Mouse (Mus musculus) spleen, adult 2 months (tissue): Measurements from ENCODE around the gene Lrguk. TPM values are rescaled to one million over a fixed set of nuclear protein-coding genes. Genes with fewer than 3 reads are reported as not detected.

ENCODE experiments used
- DNase-seq, 2 experiments: peaks; one replicate each; pipeline versions ENCODE4 v3.0.0 to v3.0.0-alpha.2; 2012 to 2021; ENCODE audit warnings: low spot score in 2 of 2, low read depth in 1 of 2
- H3K27ac ChIP-seq: fragments of 200-500 bp; 2 replicates; pipeline ENCODE4 v1.5.1; 2012; ENCODE audit warnings: low read length, inconsistent platforms; ENCODE audit not compliant: insufficient read depth
- H3K27me3 ChIP-seq: fragments of 200-500 bp; 2 replicates; pipeline ENCODE4 v1.6.1; 2012; ENCODE audit warnings: mild to moderate bottlenecking, moderate library complexity, low read length, inconsistent platforms; ENCODE audit not compliant: control insufficient read depth, insufficient read depth
- H3K36me3 ChIP-seq: fragments of 200-500 bp; 2 replicates; pipeline ENCODE4 v1.6.1; 2012; ENCODE audit warnings: mild to moderate bottlenecking, low read length, inconsistent platforms; ENCODE audit not compliant: control insufficient read depth, insufficient read depth
- H3K4me1 ChIP-seq: fragments of 200-500 bp; 2 replicates; pipeline ENCODE4 v1.6.1; 2011; ENCODE audit warnings: inconsistent platforms; ENCODE audit not compliant: control insufficient read depth, insufficient read depth, insufficient read length
- H3K4me3 ChIP-seq: fragments of 200-500 bp; 2 replicates; pipeline ENCODE4 v1.5.1; 2011; ENCODE audit warnings: mild to moderate bottlenecking, inconsistent platforms; ENCODE audit not compliant: insufficient read depth, insufficient read length; ENCODE audit errors: extremely low read depth
- CTCF ChIP-seq: fragments of 200-500 bp; IDR thresholded peaks from 2 replicates; pipeline ENCODE4 v1.5.1; 2011; ENCODE audit warnings: mild to moderate bottlenecking, inconsistent platforms; ENCODE audit not compliant: insufficient read depth, insufficient read length, insufficient replicate concordance; ENCODE audit errors: extremely low read depth
- POLR2A ChIP-seq: fragments of 200-500 bp; IDR thresholded peaks from 2 replicates; pipeline ENCODE4 v1.6.1; 2011; ENCODE audit warnings: low read depth, low read length, inconsistent platforms
- WGBS: fragments of 180-500 bp; shearing (Covaris S2); methylation state at CpG from one replicate; pipeline ENCODE4 v1.1.7; 2018; 5-methylcytosine and 5-hydroxymethylcytosine counted together
- polyA plus RNA-seq: library from polyadenylated mRNA; depleted of rRNA; stranded (reverse); fragments of >200 nt; gene quantifications from 2 replicates; pipeline ENCODE4 v1.2.3, GENCODE M21; 2012

The Lrguk gene
- polyA plus RNA-seq, 1 experiment: 0.01 TPM

DNA sequence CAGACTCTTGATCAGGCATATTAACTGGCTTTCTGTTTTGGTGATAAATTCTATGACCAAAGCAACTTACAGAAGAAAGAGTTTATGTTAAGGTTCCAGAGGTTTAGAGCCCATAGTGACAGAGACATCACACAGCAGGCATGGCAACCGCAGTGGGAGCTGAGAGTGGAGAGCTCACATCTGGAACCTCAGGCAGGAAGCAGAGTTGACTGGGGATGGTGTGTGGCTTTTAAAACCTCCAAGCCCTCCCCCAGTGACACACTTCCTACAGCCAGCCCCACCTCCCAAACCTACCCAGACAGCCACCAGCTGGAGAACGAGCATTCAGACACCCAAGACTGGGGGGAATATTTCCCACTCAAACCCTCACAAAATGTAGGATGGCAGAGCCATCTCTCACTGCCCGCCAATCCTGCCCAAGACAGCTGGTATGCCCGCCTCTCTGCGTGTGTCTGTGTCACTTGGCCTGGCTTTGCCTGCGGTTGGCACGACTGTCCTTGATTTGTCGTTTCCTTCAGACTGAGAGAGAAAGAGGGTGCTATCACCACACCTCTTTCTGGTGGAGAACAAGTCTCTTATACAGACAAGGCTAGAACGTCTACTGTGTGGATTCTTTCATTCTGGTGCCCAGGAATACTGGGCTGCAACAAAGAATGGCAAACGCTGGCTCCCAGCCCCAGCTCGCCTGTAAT lies 12.5 kb downstream of the Lrguk start:
- Histone ChIP-seq H3K27me3 (no peaks in the 10 kb centered on the region), H3K27ac (no peak overlapping the region), H3K36me3 (no peaks in the 10 kb centered on the region), H3K4me1 (no peaks in the 10 kb centered on the region), H3K4me3 (no peak overlapping the region)
- WGBS: 87% methylated on average over 11 of the region's 11 CpGs
- no peak for DNase-seq
- TF ChIP-seq POLR2A (no peak), CTCF (no peak)

DNA sequence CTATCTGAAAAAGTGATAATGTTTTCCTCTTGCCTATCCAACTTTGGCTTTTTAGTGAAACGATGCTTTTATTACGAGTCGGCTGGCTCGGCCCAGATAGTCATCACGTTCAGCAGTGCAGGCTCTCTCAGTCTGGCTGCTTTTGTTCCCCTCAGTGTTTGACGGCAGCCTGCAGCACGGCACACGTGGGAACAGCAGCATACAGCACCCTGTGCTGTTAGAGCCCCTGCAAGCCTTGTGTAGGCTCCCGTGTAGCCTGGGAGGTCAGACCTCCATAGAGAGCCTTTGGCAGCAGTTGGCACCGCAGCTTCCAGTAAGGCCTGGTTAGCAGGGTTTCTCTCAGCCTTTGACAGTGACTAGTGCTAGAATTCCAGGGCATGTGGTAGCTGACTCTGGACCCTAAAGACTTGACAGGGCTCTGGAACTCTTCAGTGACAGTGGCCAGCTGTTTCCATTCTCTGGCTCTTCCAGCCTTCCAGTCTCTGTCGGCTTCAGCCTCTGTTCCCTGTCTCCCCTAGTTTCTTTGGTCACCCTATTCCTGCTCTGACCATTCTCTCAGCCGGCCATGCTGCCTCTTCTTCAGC lies 15.1 kb downstream of the Lrguk start:
- Histone ChIP-seq H3K4me3 (no peak overlapping the region), H3K4me1 (no peaks in the 10 kb centered on the region), H3K36me3 (no peaks in the 10 kb centered on the region), H3K27me3 (no peaks in the 10 kb centered on the region), H3K27ac (no peak overlapping the region)
- TF ChIP-seq POLR2A (no peak), CTCF (no peak)
- 86% methylated on average over 12 of the region's 12 CpGs for WGBS
- DNase-seq: no peak

- TF ChIP-seq CTCF (no peak), POLR2A (no peak)
- 83% methylated on average over 9 of the region's 9 CpGs for WGBS
These were observed 15.7 kb downstream of the Lrguk start for GRCm38 (mm10) chr6:34044846-34045540.

DNA sequence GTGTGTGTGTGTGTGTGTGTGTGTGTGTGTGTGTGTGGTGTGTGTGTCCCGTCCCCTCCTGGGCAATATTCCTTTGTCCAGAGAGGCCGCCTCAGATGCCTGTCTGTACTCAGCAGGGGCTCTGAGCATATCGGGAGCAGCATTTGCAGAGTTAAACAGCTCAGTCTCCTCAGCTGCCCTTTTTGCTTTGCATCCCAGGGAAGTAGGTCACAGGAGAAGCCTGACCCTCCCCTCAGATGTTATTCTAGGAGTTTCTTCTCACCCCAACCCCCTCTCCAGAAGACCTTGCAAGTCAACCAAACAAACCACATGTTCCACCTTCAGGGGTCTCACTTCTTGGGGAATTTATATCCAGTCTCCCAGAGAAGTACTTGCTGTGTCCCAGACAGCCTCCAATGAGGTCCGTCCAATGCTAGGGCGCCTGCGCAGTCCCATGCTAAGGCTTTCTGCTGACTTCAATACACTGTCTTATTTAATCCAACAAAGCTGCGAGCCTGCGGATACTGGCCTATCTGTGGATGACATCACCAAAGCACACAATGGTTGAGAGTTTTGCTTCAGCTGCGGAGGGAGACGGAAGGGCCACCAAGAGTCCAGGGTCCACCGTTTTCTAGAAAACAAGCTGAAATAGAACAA lies 17.4 kb downstream of the Lrguk start:
- H3K36me3 ChIP-seq: no peaks in the 10 kb centered on the region
- WGBS: 90% methylated on average over 11 of the region's 11 CpGs
- TF ChIP-seq POLR2A (no peak), CTCF (no peak)
- H3K27ac ChIP-seq: no peak overlapping the region
- no peak overlapping the region for H3K4me3 ChIP-seq
- no peaks in the 10 kb centered on the region for H3K4me1 ChIP-seq
- H3K27me3 ChIP-seq: no peaks in the 10 kb centered on the region
- no peak for DNase-seq

More at GRCm38 (mm10) chr6:34044846-34045540, 15.7 kb downstream of the Lrguk start:
- DNase-seq: no peak
- Histone ChIP-seq H3K27ac (no peak overlapping the region), H3K27me3 (no peaks in the 10 kb centered on the region), H3K4me1 (no peaks in the 10 kb centered on the region), H3K36me3 (no peaks in the 10 kb centered on the region), H3K4me3 (no peak overlapping the region)

DNA sequence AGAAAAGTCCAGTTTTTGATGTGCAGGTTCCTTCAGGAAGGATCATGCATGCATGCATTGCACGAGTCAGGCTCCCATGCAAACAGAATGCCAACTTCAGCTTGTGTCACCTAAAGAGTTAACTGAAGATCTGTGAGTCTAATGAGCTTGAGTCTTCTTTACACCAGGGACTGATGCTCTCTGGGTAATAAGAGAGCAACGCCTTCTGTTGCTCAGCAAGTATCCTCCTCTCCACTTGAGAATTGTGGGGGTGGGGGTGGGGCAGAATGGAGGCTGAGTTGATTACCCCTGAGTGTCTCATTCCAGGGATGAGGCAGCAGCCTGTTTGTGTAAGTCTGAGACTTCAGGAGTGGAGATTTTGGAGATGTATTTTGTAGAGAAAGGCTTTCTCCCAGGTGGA lies 20.2 kb downstream of the Lrguk start:
- no peak overlapping the region for H3K4me3 ChIP-seq
- DNase-seq: no peak
- no peaks in the 10 kb centered on the region for H3K36me3 ChIP-seq
- no peak for TF ChIP-seq CTCF
- no peak for TF ChIP-seq POLR2A
- WGBS: 86% methylated on average over 2 of the region's 2 CpGs
- no peaks in the 10 kb centered on the region for H3K4me1 ChIP-seq
- H3K27me3 ChIP-seq: no peaks in the 10 kb centered on the region
- no peak overlapping the region for H3K27ac ChIP-seq

DNA sequence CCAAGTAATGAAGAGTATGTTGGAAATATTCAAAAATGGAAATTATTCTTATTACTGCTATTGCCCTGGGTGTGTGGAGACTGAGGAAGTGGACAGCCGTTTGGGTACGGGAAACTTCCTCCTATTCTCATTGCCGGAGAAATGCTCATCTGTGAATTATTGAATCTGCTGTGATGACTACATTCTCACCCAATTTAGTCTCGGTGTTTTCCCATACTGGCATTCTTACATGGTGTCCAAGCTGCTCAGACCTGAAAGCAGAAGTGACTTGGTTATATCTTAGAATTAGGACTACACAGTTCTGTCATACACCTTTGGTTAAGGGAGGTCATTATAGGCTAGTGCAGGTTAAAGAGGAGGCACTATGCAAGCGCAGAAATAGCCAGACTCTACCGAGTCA lies 30.5 kb downstream of the Lrguk start:
- H3K27ac ChIP-seq: no peak overlapping the region
- no peak overlapping the region for H3K4me3 ChIP-seq
- no peaks in the 10 kb centered on the region for H3K4me1 ChIP-seq
- 70% methylated on average over 6 of the region's 6 CpGs for WGBS
- no peaks in the 10 kb centered on the region for H3K36me3 ChIP-seq
- no peak for TF ChIP-seq CTCF
- no peak for TF ChIP-seq POLR2A
- no peaks in the 10 kb centered on the region for H3K27me3 ChIP-seq
- no peak for DNase-seq
